ENCODE assay signal across 8 mouse cellular contexts in genomic region chr6:133984666-133985355, GRCm38 (mm10). TPM values are rescaled to one million over a fixed set of nuclear protein-coding genes. Genes with fewer than 3 reads are reported as not detected.
A peak's percentile ranks its signal among the peaks of the same experiment; 100 is the strongest.
DNase-seq lines count a peak whose midpoint lies in the region; ATAC-seq lines count a peak whose summit lies in the region.

No protein-coding gene starts in this region.

- no peak overlapping the region for H3K9ac ChIP-seq in embryonic facial prominence, embryonic 14.5 days (ENCODE audit: low read depth, low read length)
- no peak overlapping the region for H3K9ac ChIP-seq in hindbrain, embryonic 15.5 days

- peak; percentile 93 for DNase-seq in heart, adult 11 months
- DNase-seq in heart, postnatal 14 days: no peak
- DNase-seq in embryonic facial prominence, embryonic 14.5 days (ENCODE audit: low spot score): no peak
- DNase-seq in midbrain, embryonic 10.5 days (ENCODE audit: low spot score): peak; percentile 21
- no peak for DNase-seq in left cerebral cortex, postnatal 14 days (ENCODE audit: low spot score in 2 of 2)
- DNase-seq in T-cell, adult 2 months (ENCODE audit: low spot score): no peak

- no peaks in the 10 kb centered on the region for H3K4me1 ChIP-seq in embryonic facial prominence, embryonic 14.5 days (ENCODE audit: control insufficient read depth, insufficient read depth, low read length)
- H3K4me1 ChIP-seq in hindbrain, embryonic 15.5 days (replicated peaks): peaks cover 4% of the 10 kb centered on the region; the same call in 1 of the 2 replicates
- H3K4me1 ChIP-seq in midbrain, embryonic 10.5 days: peaks cover 41% of the 10 kb centered on the region

- no peak overlapping the region for H3K27ac ChIP-seq in embryonic facial prominence, embryonic 14.5 days (replicated peaks; ENCODE audit: low read depth, low read length)
- H3K27ac ChIP-seq in hindbrain, embryonic 15.5 days (replicated peaks): no peak overlapping the region
- H3K27ac ChIP-seq in midbrain, embryonic 10.5 days (replicated peaks): peak overlapping the region; percentile 75

- H3K4me3 ChIP-seq in embryonic facial prominence, embryonic 14.5 days (ENCODE audit: low read depth, low read length): no peak overlapping the region
- no peak overlapping the region for H3K4me3 ChIP-seq in hindbrain, embryonic 15.5 days
- H3K4me3 ChIP-seq in midbrain, embryonic 10.5 days: no peak overlapping the region

- ATAC-seq in embryonic facial prominence, embryonic 14.5 days (ENCODE audit: low read depth): no peak
- no peak for ATAC-seq in hindbrain, embryonic 15.5 days (ENCODE audit: low FRiP score, low read depth)
- no peak for ATAC-seq in cerebellum, adult (ENCODE audit: insufficient number of reproducible peaks, low FRiP score, low TSS enrichment)

- intact Hi-C loops in heart, postnatal 14 days (cut with DNase I): loop anchor here (5.0 kb wide), 1 partner anchor 47 kb away; no protein-coding TSS in a partner anchor
- intact Hi-C loops in left cerebral cortex, postnatal 14 days (cut with DNase I): no loop called here

- H3K36me3 ChIP-seq in embryonic facial prominence, embryonic 14.5 days (ENCODE audit: control insufficient read depth, insufficient read depth, low read length): no peaks in the 10 kb centered on the region
- H3K36me3 ChIP-seq in hindbrain, embryonic 15.5 days: no peaks in the 10 kb centered on the region
- H3K36me3 ChIP-seq in midbrain, embryonic 10.5 days: no peaks in the 10 kb centered on the region

- no peaks in the 10 kb centered on the region for H3K9me3 ChIP-seq in embryonic facial prominence, embryonic 14.5 days (ENCODE audit: control insufficient read depth, low read length)
- no peaks in the 10 kb centered on the region for H3K9me3 ChIP-seq in hindbrain, embryonic 15.5 days
- H3K9me3 ChIP-seq in midbrain, embryonic 10.5 days (replicated peaks): no peaks in the 10 kb centered on the region

- H3K4me2 ChIP-seq in embryonic facial prominence, embryonic 14.5 days (ENCODE audit: low read depth, low read length): 0 out of 2 replicates have a peak overlapping the region, but pooled peaks have one; percentile 11
- H3K4me2 ChIP-seq in hindbrain, embryonic 15.5 days: peak overlapping the region; percentile 40

- H3K27me3 ChIP-seq in embryonic facial prominence, embryonic 14.5 days (replicated peaks; ENCODE audit: control insufficient read depth, insufficient read depth, low read length): no peaks in the 10 kb centered on the region
- H3K27me3 ChIP-seq in hindbrain, embryonic 15.5 days: no peaks in the 10 kb centered on the region
- no peaks in the 10 kb centered on the region for H3K27me3 ChIP-seq in midbrain, embryonic 10.5 days (ENCODE audit: low read depth, poor library complexity, severe bottlenecking)

- 24% methylated on average over 16 of the region's 16 CpGs for WGBS in embryonic facial prominence, embryonic 14.5 days
- WGBS in hindbrain, embryonic 15.5 days: 26% methylated on average over 16 of the region's 16 CpGs
- 44% methylated on average over 16 of the region's 16 CpGs for WGBS in midbrain, embryonic 10.5 days

RNA-seq across cellular contexts. Expression of gene Etv6, which starts 50.7 kb away (rescaled TPM):
- total RNA-seq in heart, postnatal 14 days (2021): 10 to 100 TPM; 12.7 to 12.8 TPM
- 12.0 and 12.4 TPM in 2 replicates for polyA plus RNA-seq in embryonic facial prominence, embryonic 14.5 days (2014; fragmentation: Nextera tagmentation; extraction: Ambion mirVana)
- 5.3 and 6.9 TPM in 2 replicates for polyA plus RNA-seq in hindbrain, embryonic 15.5 days (2015; fragmentation: Nextera tagmentation; extraction: Ambion mirVana)
- 12.6 and 12.8 TPM in 2 replicates for polyA plus RNA-seq in midbrain, embryonic 10.5 days (2016; fragmentation: Nextera tagmentation; extraction: Ambion mirVana)
- total RNA-seq in left cerebral cortex, postnatal 14 days (2021): 10 to 100 TPM; 16.9 to 18.5 TPM

Comparison
In these comparisons a context has a peak if more than half of its experiments do, and no peak if none do; other contexts are left out.
1. DNase-seq: peak in heart, adult 11 months (single experiment) and midbrain, embryonic 10.5 days (single experiment); none in heart, postnatal 14 days (0 of 2), embryonic facial prominence, embryonic 14.5 days (single experiment), left cerebral cortex, postnatal 14 days (0 of 2) and T-cell, adult 2 months (single experiment).